Mouse (Mus musculus) neural tube, embryonic 15.5 days (tissue): ENCODE results near the gene Ebf4. TPM values are rescaled to one million over a fixed set of nuclear protein-coding genes. Genes with fewer than 3 reads are reported as not detected.

Experiments used
- ATAC-seq: fragments of 200-750 bp; cut with Nextera tagmentation; 2 replicates; pipeline ENCODE4 v1.8.0; 2017; ENCODE audit warnings: mild to moderate bottlenecking, moderate TSS enrichment, moderate library complexity; ENCODE audit not compliant: low FRiP score
- H3K27ac ChIP-seq: fragments of 300-500 bp; sonication (generic); replicated peaks from 2 replicates; pipeline ENCODE4 v1.5.1; 2015; ENCODE audit warnings: mild to moderate bottlenecking, inconsistent platforms
- H3K27me3 ChIP-seq: fragments of 300-500 bp; sonication (generic); replicated peaks from 2 replicates; pipeline ENCODE4 v1.6.1; 2015; ENCODE audit warnings: inconsistent platforms
- H3K36me3 ChIP-seq: fragments of 300-500 bp; sonication (generic); 2 replicates; pipeline ENCODE4 v1.6.1; 2015; ENCODE audit warnings: inconsistent platforms
- H3K4me1 ChIP-seq: fragments of 300-500 bp; sonication (generic); 2 replicates; pipeline ENCODE4 v1.6.1; 2015; ENCODE audit warnings: inconsistent platforms
- H3K4me2 ChIP-seq: fragments of 300-500 bp; sonication (generic); 2 replicates; pipeline ENCODE4 v1.6.1; 2015; ENCODE audit warnings: inconsistent platforms, mild to moderate bottlenecking, moderate library complexity
- H3K4me3 ChIP-seq: fragments of 300-500 bp; sonication (generic); replicated peaks from 2 replicates; pipeline ENCODE4 v1.5.1; 2015; ENCODE audit warnings: mild to moderate bottlenecking, inconsistent platforms
- H3K9ac ChIP-seq: fragments of 300-500 bp; sonication (generic); replicated peaks from 2 replicates; pipeline ENCODE4 v1.6.1; 2015; ENCODE audit warnings: mild to moderate bottlenecking, inconsistent platforms
- H3K9me3 ChIP-seq: fragments of 300-500 bp; sonication (generic); replicated peaks from 2 replicates; pipeline ENCODE4 v1.6.1; 2016; ENCODE audit warnings: inconsistent platforms
- WGBS: fragments of 180-500 bp; shearing (Covaris S2); methylation state at CpG from one replicate; pipeline ENCODE4 v1.1.7; 2015; ENCODE audit warnings: mixed read lengths; 5-methylcytosine and 5-hydroxymethylcytosine counted together
- polyA plus RNA-seq: library from polyadenylated mRNA; unstranded; fragments of >200 nt; fragmentation: Nextera tagmentation; extraction: Ambion mirVana; gene quantifications from 2 replicates; pipeline ENCODE4 v1.2.1, GENCODE M21; 2015

Ebf4 gene
- polyA plus RNA-seq, 1 experiment from 2014 or later = 7.8 TPM

DNA sequence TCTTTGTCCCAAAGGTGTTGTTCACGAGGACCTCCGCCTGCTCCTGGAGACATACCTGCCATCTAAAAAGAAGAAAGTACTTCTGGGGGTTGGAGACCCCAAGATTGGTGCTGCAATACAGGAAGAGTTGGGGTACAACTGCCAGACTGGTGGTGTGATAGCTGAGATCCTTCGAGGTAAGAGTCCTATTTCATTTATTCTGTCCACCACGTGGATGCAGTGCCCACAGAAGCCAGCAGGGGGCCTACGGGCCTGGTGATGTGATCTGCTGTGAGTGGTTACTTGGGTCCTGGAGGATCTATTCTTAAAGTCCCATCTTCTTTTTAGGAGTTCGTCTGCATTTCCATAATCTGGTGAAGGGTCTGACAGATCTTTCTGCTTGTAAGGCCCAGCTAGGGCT lies 19.3 kb upstream of the Ebf4 start:
- no peak overlapping the region for H3K27ac ChIP-seq
- H3K4me1 ChIP-seq = peaks cover 34% of the 10 kb centered on the region
- H3K27me3 ChIP-seq = no peaks in the 10 kb centered on the region
- peaks cover 50% of the 10 kb centered on the region for H3K36me3 ChIP-seq
- no peak for ATAC-seq
- peak overlapping the region; percentile 99 for H3K4me3 ChIP-seq
- peak overlapping the region; percentile 85 for H3K4me2 ChIP-seq
- WGBS = 46% methylated on average over 6 of the region's 6 CpGs
- no peaks in the 10 kb centered on the region for H3K9me3 ChIP-seq
- H3K9ac ChIP-seq = peak overlapping the region; percentile 96

DNA sequence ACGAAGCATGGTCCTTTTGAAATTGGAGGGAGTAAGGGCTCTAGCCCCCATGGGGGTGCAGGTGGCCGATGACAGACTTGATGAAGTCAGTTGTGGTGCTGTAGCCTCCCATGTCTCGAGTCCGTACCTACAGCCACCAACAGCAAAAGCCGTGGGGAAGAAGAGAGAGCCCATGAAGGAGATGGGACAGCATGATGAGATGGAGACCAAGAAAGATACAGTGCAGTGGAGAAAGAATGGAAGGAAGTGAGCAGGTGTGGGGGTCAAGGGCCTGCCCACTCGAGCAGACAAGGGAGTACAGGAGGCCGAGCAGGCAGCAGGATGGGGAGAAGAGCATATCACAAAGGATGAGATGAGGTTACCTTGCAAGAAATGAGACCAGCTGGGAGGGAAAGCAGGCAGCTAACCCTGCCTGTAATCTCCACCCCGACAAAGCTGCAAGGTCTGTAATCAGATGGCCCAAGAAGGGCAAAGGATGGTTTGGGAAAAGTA lies 15.3 kb upstream of the Ebf4 start:
- Histone ChIP-seq H3K4me3 (no peak overlapping the region), H3K9ac (no peak overlapping the region), H3K4me1 (peaks cover 39% of the 10 kb centered on the region), H3K36me3 (peaks cover 61% of the 10 kb centered on the region), H3K27ac (no peak overlapping the region), H3K4me2 (no peak overlapping the region), H3K27me3 (no peaks in the 10 kb centered on the region), H3K9me3 (no peaks in the 10 kb centered on the region)
- 45% methylated on average over 8 of the region's 8 CpGs for WGBS
- no peak for ATAC-seq

DNA sequence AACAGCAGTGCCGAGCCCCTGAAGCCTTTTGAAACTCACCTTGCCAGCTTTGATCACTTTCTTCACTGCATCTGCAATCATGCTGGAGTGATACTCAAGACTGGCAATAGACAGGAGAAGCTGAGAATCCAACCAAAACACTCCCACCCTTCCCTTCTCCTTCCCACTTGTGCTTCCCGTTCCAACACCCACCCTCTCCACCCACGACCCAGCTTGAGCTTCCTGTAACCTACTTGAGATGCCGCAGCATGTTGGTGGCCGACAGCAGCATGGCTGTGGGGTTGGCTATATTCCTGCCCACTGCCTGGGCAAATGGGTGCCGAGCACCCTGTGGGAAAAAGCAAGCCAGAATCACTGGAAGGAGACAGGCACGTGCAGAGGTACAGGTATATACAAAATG lies 14.7 kb upstream of the Ebf4 start:
- no peaks in the 10 kb centered on the region for H3K9me3 ChIP-seq
- ATAC-seq = no peak
- no peak overlapping the region for H3K27ac ChIP-seq
- H3K27me3 ChIP-seq = no peaks in the 10 kb centered on the region
- H3K4me3 ChIP-seq = no peak overlapping the region
- H3K4me2 ChIP-seq = no peak overlapping the region
- H3K4me1 ChIP-seq = peaks cover 40% of the 10 kb centered on the region
- WGBS = 66% methylated on average over 7 of the region's 7 CpGs
- peaks cover 61% of the 10 kb centered on the region for H3K36me3 ChIP-seq
- H3K9ac ChIP-seq = no peak overlapping the region

DNA sequence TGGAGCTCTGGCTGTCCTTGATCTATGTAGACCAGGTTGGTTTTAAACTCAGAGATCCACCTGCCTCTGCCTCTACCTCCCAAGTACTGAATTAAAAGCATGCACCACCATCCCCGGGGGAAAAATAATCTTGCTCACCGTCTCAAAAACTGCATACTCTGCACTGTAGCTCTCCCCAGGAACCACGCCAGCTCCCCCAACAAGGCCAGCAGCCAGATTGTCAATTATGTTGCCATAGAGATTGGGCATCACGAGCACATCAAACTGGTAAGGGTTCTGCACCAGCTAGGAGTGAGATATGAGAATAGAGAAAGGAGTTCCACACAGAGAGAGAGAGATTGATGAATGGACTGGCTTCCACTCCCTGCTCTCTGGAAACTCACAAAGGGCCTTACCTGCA lies 14.2 kb upstream of the Ebf4 start:
- Histone ChIP-seq H3K27ac (no peak overlapping the region), H3K36me3 (peaks cover 56% of the 10 kb centered on the region), H3K9ac (no peak overlapping the region), H3K4me2 (no peak overlapping the region), H3K4me3 (no peak overlapping the region), H3K27me3 (no peaks in the 10 kb centered on the region), H3K4me1 (peaks cover 39% of the 10 kb centered on the region), H3K9me3 (no peaks in the 10 kb centered on the region)
- whole genome bisulfite sequencing = 69% methylated on average over 4 of the region's 4 CpGs
- ATAC-seq = no peak

DNA sequence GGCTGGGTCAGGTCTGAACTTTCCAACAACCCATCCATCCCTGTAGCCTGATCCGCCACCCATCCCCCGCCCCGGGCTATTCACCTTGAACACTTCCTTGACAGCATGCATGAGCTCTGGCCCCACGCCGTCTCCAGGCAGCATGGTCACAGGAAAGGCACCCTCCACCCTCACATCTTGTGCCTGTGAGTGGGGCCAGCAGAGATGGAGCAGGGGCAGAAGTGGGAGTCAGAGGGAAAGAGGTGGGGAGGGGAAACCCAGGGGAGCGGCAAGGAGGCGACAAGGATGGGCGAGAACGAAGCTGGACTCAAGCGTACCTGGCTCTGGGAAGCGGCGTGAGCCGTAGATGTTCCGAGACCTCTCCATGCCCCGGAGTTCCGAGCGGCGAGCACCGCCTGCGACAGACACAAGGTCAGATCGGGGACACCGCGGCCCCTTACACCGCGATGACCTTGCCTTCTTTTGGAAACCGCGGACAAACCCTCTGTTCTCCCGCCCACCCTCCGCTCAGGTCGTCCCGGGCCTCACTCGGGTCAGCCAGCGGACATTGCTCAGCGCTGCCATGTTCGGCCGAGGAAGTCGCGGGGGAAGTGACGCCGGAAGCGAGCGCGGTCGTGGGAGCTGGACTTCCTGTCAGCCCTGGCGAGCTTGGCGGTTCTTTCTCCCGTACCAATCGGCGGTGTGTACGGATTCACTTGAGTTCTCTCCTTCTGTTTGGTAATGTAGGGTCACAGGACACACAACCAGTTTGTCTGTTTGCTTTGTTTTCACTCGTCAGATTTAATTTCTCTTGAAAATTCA lies 10.9 kb upstream of the Ebf4 start, which contains the start of gene Idh3b:
Gene Idh3b, minus strand, starts transcription at position 694 of the 801 bp plus-strand sequence.
- Histone ChIP-seq H3K9me3 (no peaks in the 10 kb centered on the region), H3K4me3 (peak within 1 kb of the TSS; percentile 88), H3K27me3 (no peaks in the 10 kb centered on the region), H3K4me2 (peak within 1 kb of the TSS; percentile 94), H3K27ac (peak within 1 kb of the TSS; percentile 81), H3K9ac (peak within 1 kb of the TSS; percentile 80), H3K4me1 (peaks cover 24% of the 10 kb centered on the region), H3K36me3 (peaks cover 27% of the 10 kb centered on the region)
- ATAC-seq = peak; percentile 91
- 1% methylated on average over 51 of the region's 51 CpGs for WGBS

DNA sequence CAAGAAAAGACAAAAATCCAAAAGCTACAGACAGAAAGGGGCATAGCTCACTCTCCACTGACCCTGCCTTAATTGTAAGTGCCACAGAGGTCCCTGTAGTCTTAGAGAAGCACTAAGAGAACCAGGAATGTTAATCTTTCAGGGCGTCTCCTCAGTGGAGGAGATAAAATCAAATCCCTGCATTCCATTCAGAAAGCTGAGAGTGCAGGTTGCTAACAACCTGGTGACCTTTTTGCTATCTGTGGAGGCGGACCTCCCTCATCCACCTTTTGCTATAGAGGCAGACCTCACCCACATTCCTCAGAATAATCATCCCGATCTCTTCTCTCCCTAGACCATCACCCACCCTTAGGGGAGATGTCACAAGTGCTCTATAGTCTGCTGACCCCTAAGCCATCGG lies 5.9 kb upstream of the Ebf4 start:
- ATAC-seq = no peak
- Histone ChIP-seq H3K4me2 (no peak overlapping the region), H3K27me3 (0 out of 2 replicates have a peak, but pooled peaks cover 4% of the 10 kb centered on the region), H3K4me3 (no peak overlapping the region), H3K36me3 (no peaks in the 10 kb centered on the region), H3K4me1 (peaks cover 30% of the 10 kb centered on the region), H3K9me3 (no peaks in the 10 kb centered on the region), H3K9ac (no peak overlapping the region), H3K27ac (no peak overlapping the region)
- 67% methylated on average over 4 of the region's 4 CpGs for WGBS

DNA sequence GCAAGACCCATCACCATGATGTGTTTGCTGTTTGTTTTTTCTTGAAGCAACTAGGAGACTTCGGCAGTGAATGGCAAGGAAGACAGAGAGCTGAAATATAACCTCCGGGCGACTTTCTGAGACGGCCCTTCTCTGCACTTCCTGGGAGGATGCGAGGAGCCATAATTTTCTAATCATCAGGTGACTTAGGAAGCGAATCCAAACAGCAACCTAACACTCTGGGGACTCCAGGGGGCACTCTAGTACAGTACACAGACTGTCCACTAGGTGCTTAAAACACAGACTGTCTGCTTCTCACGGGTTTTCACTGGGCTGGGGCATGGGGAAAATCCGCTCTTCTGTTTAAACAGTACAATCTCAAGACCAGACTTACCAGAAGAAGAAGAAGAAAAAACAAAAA lies 3.5 kb upstream of the Ebf4 start:
- peaks cover 36% of the 10 kb centered on the region for H3K4me1 ChIP-seq
- no peak overlapping the region for H3K9ac ChIP-seq
- no peaks in the 10 kb centered on the region for H3K9me3 ChIP-seq
- H3K27me3 ChIP-seq = 0 out of 2 replicates have a peak, but pooled peaks cover 4% of the 10 kb centered on the region
- H3K4me3 ChIP-seq = no peak overlapping the region
- H3K4me2 ChIP-seq = peak overlapping the region; percentile 39
- 12% methylated on average over 8 of the region's 8 CpGs for WGBS
- no peaks in the 10 kb centered on the region for H3K36me3 ChIP-seq
- peak; percentile 48; the same call in 1 of the 2 replicates for ATAC-seq
- no peak overlapping the region for H3K27ac ChIP-seq

DNA sequence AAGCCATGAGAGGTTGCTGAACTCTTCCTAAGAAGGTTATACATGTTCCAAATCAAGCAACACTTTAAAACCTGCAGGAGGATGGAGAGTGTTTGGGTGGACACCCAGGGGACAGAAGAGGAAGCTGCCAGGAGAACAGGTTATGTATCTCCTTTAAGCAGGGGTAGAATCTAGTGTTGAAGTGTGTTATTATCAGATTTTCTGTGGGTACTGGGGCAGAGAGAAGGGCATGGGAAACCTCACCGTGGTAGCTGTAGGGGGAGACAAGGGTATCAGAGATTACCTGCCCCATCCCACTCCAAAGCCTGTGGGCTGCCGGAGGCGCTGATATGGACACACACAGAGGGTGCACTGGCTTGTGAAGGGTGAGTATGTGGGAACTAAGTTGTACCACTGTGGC lies 2.0 kb upstream of the Ebf4 start:
- Histone ChIP-seq H3K4me2 (no peak overlapping the region), H3K9me3 (no peaks in the 10 kb centered on the region), H3K36me3 (no peaks in the 10 kb centered on the region), H3K4me3 (no peak overlapping the region), H3K27ac (no peak overlapping the region), H3K27me3 (0 out of 2 replicates have a peak, but pooled peaks cover 4% of the 10 kb centered on the region), H3K4me1 (peaks cover 48% of the 10 kb centered on the region), H3K9ac (no peak overlapping the region)
- ATAC-seq = no peak
- WGBS = 58% methylated on average over 3 of the region's 3 CpGs

DNA sequence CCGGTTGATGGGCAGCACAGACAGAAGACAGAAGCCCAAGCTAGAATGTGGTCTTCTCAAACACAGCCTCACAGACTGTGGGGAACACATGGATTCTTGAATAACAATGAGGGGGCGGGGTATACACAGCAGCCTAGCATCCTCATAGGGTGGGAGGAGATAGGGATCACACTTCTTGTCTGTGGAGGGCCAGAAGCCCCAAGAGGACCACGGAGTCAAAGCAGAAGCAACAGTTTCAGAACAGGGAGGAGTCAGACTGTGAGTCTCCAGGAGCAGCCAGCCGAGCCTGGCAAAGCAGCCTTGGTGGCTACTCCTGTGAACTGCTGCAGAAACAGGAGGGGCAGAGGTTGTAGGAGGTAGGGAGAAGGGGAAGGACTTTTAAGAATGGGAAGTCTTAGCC lies 1.5 kb upstream of the Ebf4 start:
- Histone ChIP-seq H3K4me3 (no peak overlapping the region), H3K27me3 (0 out of 2 replicates have a peak, but pooled peaks cover 4% of the 10 kb centered on the region), H3K36me3 (no peaks in the 10 kb centered on the region), H3K4me1 (peaks cover 48% of the 10 kb centered on the region), H3K27ac (no peak overlapping the region), H3K9me3 (no peaks in the 10 kb centered on the region), H3K9ac (no peak overlapping the region), H3K4me2 (peak overlapping the region; percentile 73)
- WGBS = 13% methylated on average over 4 of the region's 4 CpGs
- ATAC-seq = no peak

DNA sequence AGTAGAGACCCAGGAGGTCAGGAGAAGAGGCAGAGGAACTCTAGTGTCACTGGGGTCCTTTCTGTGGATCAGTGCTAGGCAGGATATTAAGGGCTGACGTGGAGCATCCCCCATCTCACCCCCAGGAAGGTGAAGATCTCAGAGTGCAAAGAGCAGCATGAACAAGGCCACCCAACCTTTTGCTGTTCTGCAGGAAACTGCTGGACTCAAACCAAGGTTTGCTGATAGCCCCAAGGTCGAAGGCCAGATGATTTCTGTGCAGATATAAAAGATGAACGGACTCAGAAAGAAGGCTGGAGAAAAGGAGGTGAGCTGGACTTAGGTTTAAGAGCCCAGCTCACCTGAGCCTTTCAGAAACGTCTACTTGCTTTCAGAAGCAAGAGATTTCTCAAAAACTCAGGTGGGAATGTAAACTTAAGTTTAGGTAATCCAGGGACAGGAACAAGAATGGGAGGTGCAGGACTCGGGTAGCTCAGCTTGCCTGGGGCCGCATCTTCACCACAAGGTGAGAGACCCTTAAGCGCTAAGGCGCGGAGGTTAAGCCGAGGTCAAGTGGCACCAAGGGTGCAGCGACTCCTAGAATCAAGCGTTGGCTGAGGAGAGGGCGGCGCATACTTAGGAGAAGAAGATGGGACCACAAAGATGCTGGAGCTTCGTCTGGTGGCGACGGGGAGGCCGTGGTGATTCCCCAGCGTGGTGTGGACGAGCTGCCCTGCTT lies 592 bp upstream of the Ebf4 start:
- H3K4me3 ChIP-seq = peak overlapping the region; percentile 71
- 8% methylated on average over 20 of the region's 20 CpGs for WGBS
- H3K27ac ChIP-seq = peak overlapping the region; percentile 83
- 0 out of 2 replicates have a peak, but pooled peaks cover 4% of the 10 kb centered on the region for H3K27me3 ChIP-seq
- H3K9ac ChIP-seq = peak overlapping the region; percentile 82
- H3K9me3 ChIP-seq = no peaks in the 10 kb centered on the region
- peaks cover 48% of the 10 kb centered on the region for H3K4me1 ChIP-seq
- peak overlapping the region; percentile 73 for H3K4me2 ChIP-seq
- no peak for ATAC-seq
- H3K36me3 ChIP-seq = no peaks in the 10 kb centered on the region

DNA sequence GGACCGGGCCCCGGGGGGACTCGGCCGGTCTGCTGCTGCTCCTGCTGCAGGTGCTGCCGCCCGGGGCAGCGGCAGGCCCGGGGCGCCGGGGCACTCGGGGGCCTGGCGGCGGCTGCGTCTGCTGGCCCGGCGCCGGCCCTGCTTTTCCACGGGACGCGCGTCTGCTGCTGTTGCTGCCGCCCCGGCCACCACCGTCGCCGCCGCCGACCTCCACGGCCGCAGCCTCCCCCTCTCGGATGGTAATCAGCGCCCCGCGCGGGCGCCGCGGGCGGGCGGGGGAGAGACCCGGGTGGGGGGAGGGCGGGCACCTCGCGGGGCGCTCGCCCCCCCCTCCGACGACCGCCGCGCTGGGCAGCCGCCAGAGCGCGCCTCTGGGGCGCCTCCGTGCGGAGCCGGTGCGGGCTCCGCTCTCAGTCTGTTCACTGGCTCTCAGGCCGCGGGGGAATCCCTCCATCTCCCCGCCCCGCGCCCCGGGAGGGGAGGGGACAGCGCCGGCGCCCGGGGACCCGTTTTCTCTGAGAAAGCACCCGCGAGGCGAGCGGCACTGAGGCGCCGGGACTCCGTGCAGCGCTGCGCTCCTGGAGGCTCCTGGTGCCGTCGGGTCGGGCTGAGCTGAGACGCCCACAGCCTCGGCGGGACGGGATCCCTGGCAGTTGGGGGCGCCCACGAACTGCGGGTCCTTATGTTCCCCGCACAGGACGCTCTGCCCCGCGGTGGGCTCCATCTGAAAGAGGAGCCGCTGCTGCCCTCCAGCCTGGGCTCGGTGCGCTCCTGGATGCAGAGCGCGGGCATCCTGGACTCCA lies 563 bp downstream of the Ebf4 start:
- no peaks in the 10 kb centered on the region for H3K36me3 ChIP-seq
- peaks cover 48% of the 10 kb centered on the region for H3K4me1 ChIP-seq
- peak overlapping the region; percentile 83 for H3K27ac ChIP-seq
- ATAC-seq = peak; percentile 74
- under 1% methylated on average over 61 of the region's 99 CpGs for whole genome bisulfite sequencing
- peak overlapping the region; percentile 71 for H3K4me3 ChIP-seq
- H3K9me3 ChIP-seq = no peaks in the 10 kb centered on the region
- H3K9ac ChIP-seq = peak overlapping the region; percentile 82
- H3K27me3 ChIP-seq = 0 out of 2 replicates have a peak, but pooled peaks cover 4% of the 10 kb centered on the region
- peak overlapping the region; percentile 73 for H3K4me2 ChIP-seq
